Mouse (Mus musculus): ENCODE results near the gene Apbb2. TPM values are rescaled to one million over a fixed set of nuclear protein-coding genes. Genes with fewer than 3 reads are reported as not detected.

The Apbb2 gene
- polyA plus RNA-seq, 1 experiment from 2014 or later: 30.9 TPM

DNA sequence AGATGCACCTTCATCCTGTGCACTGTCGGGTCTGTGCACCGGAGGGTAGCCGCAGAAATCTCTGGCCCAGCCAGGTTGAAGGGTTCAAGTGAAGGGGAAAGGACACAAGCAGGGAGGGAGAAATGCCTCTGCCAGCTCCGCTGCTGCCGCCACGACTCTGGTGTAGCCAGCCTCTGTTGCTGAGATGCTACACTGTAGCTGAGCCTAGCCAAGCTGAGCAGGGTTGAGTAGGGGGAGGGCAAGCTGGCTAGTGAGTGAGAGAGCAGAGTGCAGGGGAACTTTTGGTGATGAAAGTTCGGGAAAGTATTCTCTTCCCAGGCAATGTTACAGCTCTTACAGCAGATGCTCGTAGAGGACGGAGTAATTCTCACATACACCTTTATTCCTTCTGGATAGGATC lies 66.3 kb downstream of the Apbb2 start:
- Histone ChIP-seq H3K27me3 (ENCODE audit: control insufficient read depth, insufficient read depth, low read length) (no peaks in the 10 kb centered on the region), H3K9me3 (ENCODE audit: control insufficient read depth, low read length) (peaks cover 10% of the 10 kb centered on the region), H3K4me2 (ENCODE audit: low read length) (no peak overlapping the region), H3K27ac (replicated peaks in 1 of 2; ENCODE audit: control insufficient read depth in 1 of 2, insufficient read depth in 1 of 2, low read depth in 2 of 2, low read length in 2 of 2) (no peak overlapping the region), H3K4me1 (ENCODE audit: control insufficient read depth in 2 of 2, insufficient read depth in 2 of 2, low read length in 2 of 2) (peaks cover 16 to 35% of the 10 kb centered on the region in 2 experiments), H3K36me3 (ENCODE audit: control insufficient read depth, insufficient read depth, low read length) (no peaks in the 10 kb centered on the region), H3K9ac (ENCODE audit: low read length) (no peak overlapping the region), H3K4me3 (ENCODE audit: control insufficient read depth in 1 of 2, insufficient read depth in 1 of 2, low read depth in 1 of 2, low read length in 2 of 2) (no peak overlapping the region)
- 63% methylated on average over 9 of the region's 9 CpGs for WGBS
- ATAC-seq (ENCODE audit: insufficient number of reproducible peaks, insufficient read depth, low FRiP score, low read depth): no peak

GRCm38 (mm10) chr5:66550292-66550691 lies 68.3 kb downstream of the Apbb2 start:
- Histone ChIP-seq H3K9me3 (ENCODE audit: control insufficient read depth, low read length) (peaks cover 6% of the 10 kb centered on the region), H3K9ac (ENCODE audit: low read length) (no peak overlapping the region), H3K36me3 (ENCODE audit: control insufficient read depth, insufficient read depth, low read length) (no peaks in the 10 kb centered on the region), H3K4me3 (ENCODE audit: control insufficient read depth in 1 of 2, insufficient read depth in 1 of 2, low read depth in 1 of 2, low read length in 2 of 2) (no peak overlapping the region), H3K27me3 (ENCODE audit: control insufficient read depth, insufficient read depth, low read length) (no peaks in the 10 kb centered on the region), H3K27ac (replicated peaks in 1 of 2; ENCODE audit: control insufficient read depth in 1 of 2, insufficient read depth in 1 of 2, low read depth in 2 of 2, low read length in 2 of 2) (no peak overlapping the region), H3K4me1 (ENCODE audit: control insufficient read depth in 2 of 2, insufficient read depth in 2 of 2, low read length in 2 of 2) (peaks cover 25 to 42% of the 10 kb centered on the region in 2 experiments), H3K4me2 (ENCODE audit: low read length) (no peak overlapping the region)
- ATAC-seq (ENCODE audit: insufficient number of reproducible peaks, insufficient read depth, low FRiP score, low read depth): no peak
- 81% methylated on average over 5 of the region's 5 CpGs for WGBS

- H3K27me3 ChIP-seq (ENCODE audit: control insufficient read depth, insufficient read depth, low read length): no peaks in the 10 kb centered on the region
- no peaks in the 10 kb centered on the region for H3K36me3 ChIP-seq (ENCODE audit: control insufficient read depth, insufficient read depth, low read length)
- peaks cover 4% of the 10 kb centered on the region for H3K9me3 ChIP-seq (ENCODE audit: control insufficient read depth, low read length)
- peaks cover 25 to 41% of the 10 kb centered on the region in 2 experiments for H3K4me1 ChIP-seq (ENCODE audit: control insufficient read depth in 2 of 2, insufficient read depth in 2 of 2, low read length in 2 of 2)
- ATAC-seq (ENCODE audit: insufficient number of reproducible peaks, insufficient read depth, low FRiP score, low read depth): no peak
- 33% methylated on average over 1 of the region's 1 CpGs for WGBS
- H3K4me3 ChIP-seq (ENCODE audit: control insufficient read depth in 1 of 2, insufficient read depth in 1 of 2, low read depth in 1 of 2, low read length in 2 of 2): no peak overlapping the region
- no peak overlapping the region for H3K27ac ChIP-seq (replicated peaks in 1 of 2; ENCODE audit: control insufficient read depth in 1 of 2, insufficient read depth in 1 of 2, low read depth in 2 of 2, low read length in 2 of 2)
- no peak overlapping the region for H3K4me2 ChIP-seq (ENCODE audit: low read length)
- H3K9ac ChIP-seq (ENCODE audit: low read length): no peak overlapping the region
Observed at GRCm38 (mm10) chr5:66549691-66550090, 68.9 kb downstream of the Apbb2 start.

GRCm38 (mm10) chr5:66546969-66547511 lies 71.5 kb downstream of the Apbb2 start:
- Histone ChIP-seq H3K9ac (ENCODE audit: low read length) (no peak overlapping the region), H3K9me3 (ENCODE audit: control insufficient read depth, low read length) (peaks cover 4% of the 10 kb centered on the region), H3K4me1 (ENCODE audit: control insufficient read depth in 2 of 2, insufficient read depth in 2 of 2, low read length in 2 of 2) (peaks cover 15 to 20% of the 10 kb centered on the region in 2 experiments), H3K27me3 (ENCODE audit: control insufficient read depth, insufficient read depth, low read length) (no peaks in the 10 kb centered on the region), H3K4me2 (ENCODE audit: low read length) (peak overlapping the region; percentile 34; the same call in 1 of the 2 replicates), H3K27ac (replicated peaks in 1 of 2; ENCODE audit: control insufficient read depth in 1 of 2, insufficient read depth in 1 of 2, low read depth in 2 of 2, low read length in 2 of 2) (peak overlapping the region; percentile 57 to 64), H3K4me3 (ENCODE audit: control insufficient read depth in 1 of 2, insufficient read depth in 1 of 2, low read depth in 1 of 2, low read length in 2 of 2) (no peak overlapping the region), H3K36me3 (ENCODE audit: control insufficient read depth, insufficient read depth, low read length) (no peaks in the 10 kb centered on the region)
- peak; percentile 43; the same call in 1 of the 2 replicates for ATAC-seq (ENCODE audit: insufficient number of reproducible peaks, insufficient read depth, low FRiP score, low read depth)
- WGBS: 11% methylated on average over 12 of the region's 12 CpGs

GRCm38 (mm10) chr5:66545573-66546141 lies 72.9 kb downstream of the Apbb2 start:
- Histone ChIP-seq H3K9me3 (ENCODE audit: control insufficient read depth, low read length) (peaks cover 4% of the 10 kb centered on the region), H3K27ac (replicated peaks in 1 of 2; ENCODE audit: control insufficient read depth in 1 of 2, insufficient read depth in 1 of 2, low read depth in 2 of 2, low read length in 2 of 2) (no peak overlapping the region), H3K4me1 (ENCODE audit: control insufficient read depth in 2 of 2, insufficient read depth in 2 of 2, low read length in 2 of 2) (peaks cover 18 to 20% of the 10 kb centered on the region in 2 experiments), H3K4me3 (ENCODE audit: control insufficient read depth in 1 of 2, insufficient read depth in 1 of 2, low read depth in 1 of 2, low read length in 2 of 2) (no peak overlapping the region), H3K4me2 (ENCODE audit: low read length) (no peak overlapping the region), H3K9ac (ENCODE audit: low read length) (no peak overlapping the region), H3K36me3 (ENCODE audit: control insufficient read depth, insufficient read depth, low read length) (no peaks in the 10 kb centered on the region), H3K27me3 (ENCODE audit: control insufficient read depth, insufficient read depth, low read length) (no peaks in the 10 kb centered on the region)
- 78% methylated on average over 10 of the region's 10 CpGs for WGBS
- no peak for ATAC-seq (ENCODE audit: insufficient number of reproducible peaks, insufficient read depth, low FRiP score, low read depth)

- Histone ChIP-seq H3K27me3 (ENCODE audit: control insufficient read depth, insufficient read depth, low read length) (no peaks in the 10 kb centered on the region), H3K4me3 (ENCODE audit: control insufficient read depth in 1 of 2, insufficient read depth in 1 of 2, low read depth in 1 of 2, low read length in 2 of 2) (no peak overlapping the region), H3K27ac (replicated peaks in 1 of 2; ENCODE audit: control insufficient read depth in 1 of 2, insufficient read depth in 1 of 2, low read depth in 2 of 2, low read length in 2 of 2) (no peak overlapping the region), H3K9me3 (ENCODE audit: control insufficient read depth, low read length) (peaks cover 4% of the 10 kb centered on the region), H3K36me3 (ENCODE audit: control insufficient read depth, insufficient read depth, low read length) (no peaks in the 10 kb centered on the region), H3K9ac (ENCODE audit: low read length) (no peak overlapping the region), H3K4me1 (ENCODE audit: control insufficient read depth in 2 of 2, insufficient read depth in 2 of 2, low read length in 2 of 2) (peaks cover 12 to 15% of the 10 kb centered on the region in 2 experiments), H3K4me2 (ENCODE audit: low read length) (no peak overlapping the region)
- ATAC-seq (ENCODE audit: insufficient number of reproducible peaks, insufficient read depth, low FRiP score, low read depth): no peak
- 85% methylated on average over 6 of the region's 6 CpGs for WGBS
Observed at GRCm38 (mm10) chr5:66543761-66544160, 74.8 kb downstream of the Apbb2 start.

DNA sequence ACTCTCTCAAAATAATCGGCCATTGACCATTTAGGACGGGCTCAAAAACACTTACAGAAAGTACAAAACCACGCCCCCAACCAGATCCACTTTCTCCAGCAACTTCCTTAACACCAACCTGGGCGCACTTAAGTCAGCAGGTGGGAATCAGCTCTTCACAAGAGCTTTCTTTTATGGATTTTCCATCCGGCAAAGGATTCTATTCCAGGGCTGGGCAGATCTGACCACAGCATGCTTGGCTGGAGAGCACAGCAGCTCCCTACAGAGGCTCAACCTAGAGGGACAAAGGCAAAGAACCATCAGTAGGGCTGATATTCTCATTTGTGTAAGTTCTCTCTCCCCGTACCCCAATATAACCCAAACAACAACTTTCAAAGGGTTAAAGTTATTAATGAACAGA lies 75.2 kb downstream of the Apbb2 start:
- Histone ChIP-seq H3K9ac (ENCODE audit: low read length) (no peak overlapping the region), H3K4me2 (ENCODE audit: low read length) (no peak overlapping the region), H3K36me3 (ENCODE audit: control insufficient read depth, insufficient read depth, low read length) (no peaks in the 10 kb centered on the region), H3K4me1 (ENCODE audit: control insufficient read depth in 2 of 2, insufficient read depth in 2 of 2, low read length in 2 of 2) (peaks cover 12 to 15% of the 10 kb centered on the region in 2 experiments), H3K27me3 (ENCODE audit: control insufficient read depth, insufficient read depth, low read length) (no peaks in the 10 kb centered on the region), H3K4me3 (ENCODE audit: control insufficient read depth in 1 of 2, insufficient read depth in 1 of 2, low read depth in 1 of 2, low read length in 2 of 2) (no peak overlapping the region), H3K27ac (replicated peaks in 1 of 2; ENCODE audit: control insufficient read depth in 1 of 2, insufficient read depth in 1 of 2, low read depth in 2 of 2, low read length in 2 of 2) (no peak overlapping the region), H3K9me3 (ENCODE audit: control insufficient read depth, low read length) (peaks cover 2% of the 10 kb centered on the region)
- WGBS: 90% methylated on average over 6 of the region's 6 CpGs
- ATAC-seq (ENCODE audit: insufficient number of reproducible peaks, insufficient read depth, low FRiP score, low read depth): no peak

- Histone ChIP-seq H3K27me3 (ENCODE audit: control insufficient read depth, insufficient read depth, low read length) (no peaks in the 10 kb centered on the region), H3K36me3 (ENCODE audit: control insufficient read depth, insufficient read depth, low read length) (no peaks in the 10 kb centered on the region), H3K4me3 (ENCODE audit: control insufficient read depth in 1 of 2, insufficient read depth in 1 of 2, low read depth in 1 of 2, low read length in 2 of 2) (no peak overlapping the region), H3K27ac (replicated peaks in 1 of 2; ENCODE audit: control insufficient read depth in 1 of 2, insufficient read depth in 1 of 2, low read depth in 2 of 2, low read length in 2 of 2) (no peak overlapping the region), H3K4me1 (ENCODE audit: control insufficient read depth in 2 of 2, insufficient read depth in 2 of 2, low read length in 2 of 2) (peaks cover 14 to 16% of the 10 kb centered on the region in 2 experiments), H3K9me3 (ENCODE audit: control insufficient read depth, low read length) (no peaks in the 10 kb centered on the region), H3K9ac (ENCODE audit: low read length) (no peak overlapping the region), H3K4me2 (ENCODE audit: low read length) (no peak overlapping the region)
- ATAC-seq (ENCODE audit: insufficient number of reproducible peaks, insufficient read depth, low FRiP score, low read depth): no peak
- 48% methylated on average over 4 of the region's 4 CpGs for WGBS
Observed at GRCm38 (mm10) chr5:66542521-66542920, 76.1 kb downstream of the Apbb2 start.

All from heart, embryonic 14.5 days (tissue).